Mouse (Mus musculus) layer of hippocampus, postnatal 10 days (tissue): ENCODE results near the gene Mib2. TPM values are rescaled to one million over a fixed set of nuclear protein-coding genes. Genes with fewer than 3 reads are reported as not detected.
A peak's percentile ranks its signal among the peaks of the same experiment; 100 is the strongest.

Experiments used
- DNase-seq, 2 experiments: peaks; one replicate each; pipeline ENCODE4 v3.0.0; 2021; ENCODE audit warnings: low spot score in 2 of 2
- total RNA-seq, 2 experiments: library from RNA; stranded (reverse); gene quantifications; 2 replicates each; pipeline ENCODE4 v1.2.3; 2021

The Mib2 gene
- total RNA-seq, 2 experiments from 2014 or later: 89.1 to 96.6 TPM

DNA sequence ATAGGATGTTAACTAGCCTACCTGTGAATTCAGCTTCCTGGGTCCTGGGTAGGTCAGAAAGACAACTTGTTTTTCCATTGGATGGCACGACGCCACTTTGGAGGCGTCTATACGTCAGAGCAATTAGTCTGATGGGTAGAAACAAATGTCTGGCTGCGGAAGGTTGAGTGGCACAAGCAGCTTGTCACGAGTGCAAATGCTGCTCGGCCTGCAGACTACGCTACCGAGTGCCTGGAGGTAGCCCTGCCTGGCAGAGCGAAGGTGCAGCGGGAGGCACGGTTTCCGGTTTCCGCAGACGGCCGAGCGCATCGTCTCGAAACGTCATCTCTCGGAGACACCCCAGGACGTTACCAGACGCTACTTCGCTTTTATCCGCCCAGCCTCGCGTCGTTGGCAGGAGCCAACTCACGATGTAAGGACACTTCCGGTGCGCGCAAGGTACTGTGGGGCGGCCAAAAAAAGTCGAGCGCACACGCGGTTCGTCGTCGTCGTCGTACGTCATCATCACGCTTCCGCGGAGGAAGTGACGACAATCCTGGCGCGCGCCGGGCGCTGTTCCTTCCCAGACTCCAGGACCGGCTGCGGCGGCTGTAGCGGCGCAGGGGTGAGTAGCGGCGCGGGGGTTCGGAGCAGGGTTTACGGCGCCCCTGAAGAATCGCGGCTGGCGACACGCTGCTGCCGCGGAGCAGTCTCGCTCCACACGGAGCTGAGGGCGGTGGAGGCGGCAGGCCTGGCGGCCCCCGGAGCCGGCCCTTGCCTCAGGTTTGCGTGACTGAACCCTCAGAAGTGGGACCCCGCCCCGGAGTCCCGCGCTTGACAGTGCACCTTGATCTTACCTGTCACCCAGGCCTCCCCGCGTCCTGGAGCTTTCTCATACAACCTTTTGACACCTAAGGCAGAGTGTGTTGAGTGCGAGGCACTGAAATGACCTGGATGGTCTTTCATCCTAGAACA, 44.4 kb downstream of the Mib2 start, which contains the start of gene Cdk11b:
TSS of gene Cdk11b (plus strand) at position 517 of the 954 bp plus-strand sequence.
- DNase-seq: peak; percentile 95 to 96

DNA sequence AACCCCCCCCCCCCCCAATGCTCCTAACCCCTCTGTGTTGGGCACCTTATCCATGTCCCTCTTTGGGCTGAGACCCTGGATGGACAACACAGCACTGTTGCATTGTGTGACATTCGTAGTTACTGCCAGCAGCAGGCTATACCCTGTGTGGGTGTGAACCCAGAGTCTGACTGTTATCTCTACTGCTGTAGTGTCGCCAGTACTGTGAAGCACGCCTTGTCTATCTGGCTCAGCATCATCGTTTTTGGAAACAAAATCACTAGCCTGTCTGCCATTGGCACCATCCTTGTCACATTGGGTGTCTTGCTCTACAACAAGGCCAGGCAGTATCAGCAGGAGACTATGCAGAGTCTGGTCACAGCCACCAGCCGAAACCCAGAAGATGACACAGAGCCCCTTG, 50.7 kb downstream of the Mib2 start:
- DNase-seq: no peak

DNA sequence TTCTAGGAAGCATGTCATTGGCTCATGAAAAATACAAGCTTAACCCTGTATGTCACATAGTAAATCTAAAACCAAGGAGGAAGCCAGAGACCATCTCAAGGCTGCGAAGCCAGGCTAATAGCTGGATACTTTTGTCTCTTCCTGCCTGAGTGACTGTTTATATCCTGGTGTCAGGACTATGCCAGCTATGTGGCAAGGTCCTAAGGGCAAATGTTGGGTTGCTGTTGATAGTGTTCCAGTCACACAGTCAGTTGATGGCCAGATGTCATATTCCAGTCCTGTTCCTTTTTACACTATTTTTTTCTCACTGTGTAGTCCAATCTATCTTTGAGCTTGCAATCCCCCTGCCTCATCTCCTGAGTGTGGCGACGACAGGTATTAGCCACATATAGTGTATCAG, 55.7 kb downstream of the Mib2 start:
- no peak for DNase-seq

DNA sequence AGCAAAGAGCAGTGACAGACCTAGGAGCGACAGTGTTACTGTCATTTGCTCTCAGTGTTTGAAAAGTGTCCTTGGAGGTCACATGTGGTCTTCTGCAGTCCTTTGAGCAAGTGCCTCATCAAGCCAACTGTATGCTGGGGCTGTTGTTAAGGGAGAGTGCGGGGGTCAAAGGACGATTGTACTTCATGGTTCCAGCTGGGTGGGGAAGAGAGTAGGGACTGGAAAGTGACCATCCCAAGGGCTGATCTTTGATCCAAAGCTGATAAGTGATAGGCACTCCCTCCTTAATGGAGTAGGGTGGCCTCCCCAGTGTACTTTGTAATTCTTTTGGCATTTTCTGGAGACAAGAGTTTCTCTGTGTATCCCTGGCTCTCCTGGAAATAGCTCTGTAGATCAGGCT, 57.1 kb downstream of the Mib2 start:
- DNase-seq: no peak

DNA sequence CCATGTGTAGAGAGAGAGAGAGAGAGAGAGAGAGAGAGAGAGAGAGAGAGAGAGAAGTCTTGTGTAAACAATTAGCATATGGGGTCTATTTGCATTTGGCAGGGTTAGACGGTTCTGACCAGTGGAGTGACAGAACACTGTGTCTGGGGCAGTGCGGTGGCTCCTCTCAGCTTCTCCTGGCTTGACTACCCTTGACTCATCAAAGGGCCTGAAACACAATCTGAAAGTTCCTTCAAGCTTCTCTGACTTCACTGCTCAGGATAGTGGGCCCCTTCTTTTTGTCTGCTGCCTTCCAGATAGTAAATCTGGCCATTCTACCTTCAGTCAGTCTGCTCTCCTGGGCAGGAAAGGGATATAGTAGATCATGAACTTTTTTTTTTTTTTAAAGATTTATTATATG, 62.2 kb downstream of the Mib2 start:
- DNase-seq: no peak

DNA sequence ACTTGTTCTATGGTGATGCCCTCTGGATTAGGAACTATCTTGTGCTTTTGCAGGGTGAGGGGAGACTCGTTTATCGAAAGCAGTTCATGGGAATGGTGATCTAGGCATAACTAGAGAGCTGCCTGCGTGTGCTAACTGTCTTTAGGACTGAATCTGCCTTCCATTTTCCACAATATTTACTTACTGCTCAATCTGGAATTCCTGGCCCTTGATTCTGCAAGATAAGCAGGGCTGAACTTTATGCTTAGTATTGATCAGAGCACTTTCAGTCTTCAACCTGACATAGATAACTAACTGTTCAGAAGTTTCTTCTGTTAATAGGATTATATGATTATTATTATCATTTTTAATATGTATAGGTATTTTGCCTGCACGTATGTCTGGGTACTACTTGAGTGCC, 63.9 kb downstream of the Mib2 start:
- no peak for DNase-seq

Other genes starting within 250 kb of the Mib2 start
- 1 to 10 TPM; 2.0 to 3.5 TPM for gene Tmem52, start 200.1 kb downstream of the Mib2 start, total RNA-seq
- gene Gnb1, start 177.8 kb downstream of the Mib2 start, total RNA-seq: 1,000 to 10,000 TPM; 1,004 to 1,032 TPM
- gene Nadk, start 106.8 kb downstream of the Mib2 start, total RNA-seq: 10 to 100 TPM; 55.8 to 63.5 TPM
- gene Slc35e2, start 67.8 kb downstream of the Mib2 start, total RNA-seq: 10 to 100 TPM; 37.9 to 38.6 TPM
- 10 to 100 TPM; 53.5 to 59.7 TPM for gene Cdk11b, start 44.3 kb downstream of the Mib2 start, total RNA-seq
- gene Gm10563, start 23.8 kb downstream of the Mib2 start, total RNA-seq: not detected
- 1 to 10 TPM; 2.7 to 4.1 TPM for gene Mmp23, start 15.8 kb downstream of the Mib2 start, total RNA-seq
- 10 to 100 TPM; 21.9 to 22.3 TPM for gene Fndc10, start 25.1 kb upstream of the Mib2 start, total RNA-seq
- gene Ssu72, start 35.6 kb upstream of the Mib2 start, total RNA-seq: 10 to 100 TPM; 77.2 to 81.7 TPM
- gene Tmem240, start 65.6 kb upstream of the Mib2 start, total RNA-seq: 10 to 100 TPM; 44.8 to 45.2 TPM
- gene Atad3a, start 91.9 kb upstream of the Mib2 start, total RNA-seq: 10 to 100 TPM; 68.7 to 71.4 TPM
- gene Vwa1, start 105.5 kb upstream of the Mib2 start, total RNA-seq: 10 to 100 TPM; 16.3 to 18.2 TPM
- gene Tmem88b, start 116.7 kb upstream of the Mib2 start, total RNA-seq: 1 to 10 TPM; 3.5 to 4.5 TPM
- gene Ankrd65, start 121.2 kb upstream of the Mib2 start, total RNA-seq: not detected
- 100 to 1,000 TPM; 109 to 114 TPM for gene Mrpl20, start 133.7 kb upstream of the Mib2 start, total RNA-seq
- gene Ccnl2, start 143.3 kb upstream of the Mib2 start, total RNA-seq: 10 to 100 TPM; 75.5 to 83.2 TPM
- gene Aurkaip1, start 162.1 kb upstream of the Mib2 start, total RNA-seq: 10 to 100 TPM; 66.7 to 77.0 TPM
- 10 to 100 TPM; 14.1 to 16.0 TPM for gene Mxra8, start 170.5 kb upstream of the Mib2 start, total RNA-seq
- 10 to 100 TPM; 69.5 to 82.8 TPM for gene Dvl1, start 178.2 kb upstream of the Mib2 start, total RNA-seq
- under 1 TPM; 0.27 to 0.30 TPM for gene Tas1r3, start 194.2 kb upstream of the Mib2 start, total RNA-seq
- gene Cptp, start 200.2 kb upstream of the Mib2 start, total RNA-seq: 10 to 100 TPM; 28.1 to 32.2 TPM
- 10 to 100 TPM; 35.9 to 41.0 TPM for gene Ints11, start 200.3 kb upstream of the Mib2 start, total RNA-seq
- gene Pusl1, start 222.6 kb upstream of the Mib2 start, total RNA-seq: 10 to 100 TPM; 68.1 to 77.0 TPM
- gene Acap3, start 222.6 kb upstream of the Mib2 start, total RNA-seq: 100 to 1,000 TPM; 145 to 162 TPM